Mouse (Mus musculus) embryo, embryonic 11 days (tissue): ENCODE results near the gene Tfap4.
"Not testable (repeated sequence)": the region's sequence is repeated elsewhere in the genome, so short reads cannot be mapped to it uniquely, and the experiment has no call there.

Source experiments
- DNase-seq: peaks from one replicate; pipeline ENCODE4 v3.0.0-alpha.2; 2015

Gene Tfap4

GRCm38 (mm10) chr16:4551885-4552284 is 7.8 kb downstream of the Tfap4 start:
- DNase-seq: no peak

- peak; percentile 85 for DNase-seq
These were observed 8.6 kb downstream of the Tfap4 start for GRCm38 (mm10) chr16:4551056-4551455.

GRCm38 (mm10) chr16:4548953-4549688 is 10.5 kb downstream of the Tfap4 start:
- no peak for DNase-seq

- DNase-seq: no peak
These were observed 12.0 kb downstream of the Tfap4 start for GRCm38 (mm10) chr16:4547611-4548010.

- DNase-seq: no peak
These were observed 12.8 kb downstream of the Tfap4 start for GRCm38 (mm10) chr16:4546838-4547237.

GRCm38 (mm10) chr16:4544845-4545244 is 14.8 kb downstream of the Tfap4 start:
- no peak for DNase-seq

GRCm38 (mm10) chr16:4543266-4543665 is 16.4 kb downstream of the Tfap4 start:
- no peak for DNase-seq

GRCm38 (mm10) chr16:4542236-4542774 is 17.3 kb downstream of the Tfap4 start:
- no peak for DNase-seq

- DNase-seq: peak; percentile 100
These were observed 18.0 kb downstream of the Tfap4 start, which contains the start of gene Srl for GRCm38 (mm10) chr16:4541501-4542198. Gene Srl (minus strand): TSS chr16:4541816.

GRCm38 (mm10) chr16:4541033-4541432 is 18.6 kb downstream of the Tfap4 start:
- DNase-seq: no peak

- no peak for DNase-seq
These were observed 19.4 kb downstream of the Tfap4 start for GRCm38 (mm10) chr16:4540064-4540775.

- DNase-seq: no peak
These were observed 20.1 kb downstream of the Tfap4 start for GRCm38 (mm10) chr16:4539521-4539920.

GRCm38 (mm10) chr16:4537616-4538358 is 21.9 kb downstream of the Tfap4 start:
- no peak for DNase-seq

- DNase-seq: not testable (repeated sequence)
These were observed 32.3 kb downstream of the Tfap4 start for GRCm38 (mm10) chr16:4527373-4527772.

GRCm38 (mm10) chr16:4523313-4524004 is 36.2 kb downstream of the Tfap4 start:
- no peak for DNase-seq

GRCm38 (mm10) chr16:4522879-4523278 is 36.8 kb downstream of the Tfap4 start:
- no peak for DNase-seq

- peak; percentile 34 for DNase-seq
These were observed 37.7 kb downstream of the Tfap4 start for GRCm38 (mm10) chr16:4521735-4522530.

- no peak for DNase-seq
These were observed 38.5 kb downstream of the Tfap4 start for GRCm38 (mm10) chr16:4521074-4521667.

GRCm38 (mm10) chr16:4520673-4521072 is 39.0 kb downstream of the Tfap4 start:
- no peak for DNase-seq

GRCm38 (mm10) chr16:4519825-4520224 is 39.8 kb downstream of the Tfap4 start:
- no peak for DNase-seq

GRCm38 (mm10) chr16:4519157-4519556 is 40.5 kb downstream of the Tfap4 start:
- DNase-seq: no peak
